Mouse (Mus musculus): ENCODE results near the gene Obsl1. TPM values are rescaled to one million over a fixed set of nuclear protein-coding genes. Genes with fewer than 3 reads are reported as not detected.

The Obsl1 gene
- polyA plus RNA-seq, 1 experiment: 23.1 TPM

GRCm38 (mm10) chr1:75519576-75519975 lies 13.3 kb upstream of the Obsl1 start:
- H3K27ac ChIP-seq (ENCODE audit: control insufficient read depth, insufficient read depth, low read length): no peak overlapping the region
- no peaks in the 10 kb centered on the region for H3K4me1 ChIP-seq (replicated peaks; ENCODE audit: control insufficient read depth, insufficient read depth, low read length)
- no peak overlapping the region for H3K4me3 ChIP-seq (ENCODE audit: control insufficient read depth, insufficient read depth, low read length)
- 90% methylated on average over 5 of the region's 5 CpGs for WGBS
- no peak for DNase-seq
- no peaks in the 10 kb centered on the region for H3K27me3 ChIP-seq (ENCODE audit: control insufficient read depth, insufficient read depth, low read length)
- H3K36me3 ChIP-seq (ENCODE audit: control insufficient read depth, insufficient read depth, low read length): no peaks in the 10 kb centered on the region
- TF ChIP-seq POLR2A (IDR thresholded peaks at IDR 0.05; ENCODE audit: control insufficient read depth, extremely low read depth, insufficient read depth, low read length, poor library complexity): no peak
- no peak for TF ChIP-seq CTCF (IDR thresholded peaks at IDR 0.05; ENCODE audit: borderline replicate concordance, control insufficient read depth, extremely low read depth, insufficient read depth, low read length, poor library complexity)

DNA sequence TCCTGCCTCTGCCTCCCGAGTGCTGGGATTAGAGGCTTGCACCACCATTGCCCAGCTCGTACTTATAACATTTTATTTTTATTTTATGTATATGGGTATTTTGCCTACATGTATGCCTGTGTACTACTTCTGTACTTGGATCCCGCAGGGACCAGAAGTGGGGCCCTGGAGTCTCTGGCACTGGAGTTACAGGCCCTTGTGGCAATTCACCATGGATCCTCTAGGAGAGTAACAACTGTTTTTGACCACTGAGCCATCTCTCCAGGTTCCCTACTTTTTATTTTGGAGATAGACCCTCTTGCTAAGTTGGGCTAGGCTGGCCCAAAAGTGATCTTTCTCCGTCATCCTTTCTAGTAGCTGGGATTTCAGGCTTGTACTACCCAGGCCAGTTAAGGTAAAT lies 12.2 kb upstream of the Obsl1 start:
- no peaks in the 10 kb centered on the region for H3K4me1 ChIP-seq (replicated peaks; ENCODE audit: control insufficient read depth, insufficient read depth, low read length)
- H3K36me3 ChIP-seq (ENCODE audit: control insufficient read depth, insufficient read depth, low read length): no peaks in the 10 kb centered on the region
- H3K4me3 ChIP-seq (ENCODE audit: control insufficient read depth, insufficient read depth, low read length): no peak overlapping the region
- no peak for DNase-seq
- TF ChIP-seq POLR2A (IDR thresholded peaks at IDR 0.05; ENCODE audit: control insufficient read depth, extremely low read depth, insufficient read depth, low read length, poor library complexity) (no peak), CTCF (IDR thresholded peaks at IDR 0.05; ENCODE audit: borderline replicate concordance, control insufficient read depth, extremely low read depth, insufficient read depth, low read length, poor library complexity) (no peak)
- no peaks in the 10 kb centered on the region for H3K27me3 ChIP-seq (ENCODE audit: control insufficient read depth, insufficient read depth, low read length)
- H3K27ac ChIP-seq (ENCODE audit: control insufficient read depth, insufficient read depth, low read length): no peak overlapping the region
- WGBS: 93% methylated on average over 4 of the region's 4 CpGs

GRCm38 (mm10) chr1:75517984-75518383 lies 11.7 kb upstream of the Obsl1 start:
- no peak for DNase-seq
- 96% methylated on average over 3 of the region's 4 CpGs for WGBS
- no peaks in the 10 kb centered on the region for H3K27me3 ChIP-seq (ENCODE audit: control insufficient read depth, insufficient read depth, low read length)
- H3K4me1 ChIP-seq (replicated peaks; ENCODE audit: control insufficient read depth, insufficient read depth, low read length): no peaks in the 10 kb centered on the region
- H3K4me3 ChIP-seq (ENCODE audit: control insufficient read depth, insufficient read depth, low read length): no peak overlapping the region
- H3K36me3 ChIP-seq (ENCODE audit: control insufficient read depth, insufficient read depth, low read length): no peaks in the 10 kb centered on the region
- TF ChIP-seq CTCF (IDR thresholded peaks at IDR 0.05; ENCODE audit: borderline replicate concordance, control insufficient read depth, extremely low read depth, insufficient read depth, low read length, poor library complexity) (no peak), POLR2A (IDR thresholded peaks at IDR 0.05; ENCODE audit: control insufficient read depth, extremely low read depth, insufficient read depth, low read length, poor library complexity) (no peak)
- no peak overlapping the region for H3K27ac ChIP-seq (ENCODE audit: control insufficient read depth, insufficient read depth, low read length)

GRCm38 (mm10) chr1:75516703-75517380 lies 10.6 kb upstream of the Obsl1 start:
- H3K27ac ChIP-seq (ENCODE audit: control insufficient read depth, insufficient read depth, low read length): no peak overlapping the region
- no peak overlapping the region for H3K4me3 ChIP-seq (ENCODE audit: control insufficient read depth, insufficient read depth, low read length)
- WGBS: 85% methylated on average over 15 of the region's 15 CpGs
- no peaks in the 10 kb centered on the region for H3K4me1 ChIP-seq (replicated peaks; ENCODE audit: control insufficient read depth, insufficient read depth, low read length)
- TF ChIP-seq POLR2A (IDR thresholded peaks at IDR 0.05; ENCODE audit: control insufficient read depth, extremely low read depth, insufficient read depth, low read length, poor library complexity) (no peak), CTCF (IDR thresholded peaks at IDR 0.05; ENCODE audit: borderline replicate concordance, control insufficient read depth, extremely low read depth, insufficient read depth, low read length, poor library complexity) (no peak)
- no peaks in the 10 kb centered on the region for H3K36me3 ChIP-seq (ENCODE audit: control insufficient read depth, insufficient read depth, low read length)
- no peak for DNase-seq
- H3K27me3 ChIP-seq (ENCODE audit: control insufficient read depth, insufficient read depth, low read length): no peaks in the 10 kb centered on the region

GRCm38 (mm10) chr1:75512550-75512949 lies 6.3 kb upstream of the Obsl1 start:
- DNase-seq: no peak
- WGBS: 91% methylated on average over 3 of the region's 3 CpGs
- no peak for TF ChIP-seq CTCF (IDR thresholded peaks at IDR 0.05; ENCODE audit: borderline replicate concordance, control insufficient read depth, extremely low read depth, insufficient read depth, low read length, poor library complexity)
- no peak for TF ChIP-seq POLR2A (IDR thresholded peaks at IDR 0.05; ENCODE audit: control insufficient read depth, extremely low read depth, insufficient read depth, low read length, poor library complexity)
- H3K4me3 ChIP-seq (ENCODE audit: control insufficient read depth, insufficient read depth, low read length): no peak overlapping the region
- H3K27ac ChIP-seq (ENCODE audit: control insufficient read depth, insufficient read depth, low read length): no peak overlapping the region
- H3K27me3 ChIP-seq (ENCODE audit: control insufficient read depth, insufficient read depth, low read length): peaks cover 2% of the 10 kb centered on the region; the same call in 1 of the 2 replicates
- no peaks in the 10 kb centered on the region; the same call in 1 of the 2 replicates for H3K4me1 ChIP-seq (replicated peaks; ENCODE audit: control insufficient read depth, insufficient read depth, low read length)
- H3K36me3 ChIP-seq (ENCODE audit: control insufficient read depth, insufficient read depth, low read length): no peaks in the 10 kb centered on the region

GRCm38 (mm10) chr1:75511437-75512210 lies 5.4 kb upstream of the Obsl1 start:
- Histone ChIP-seq H3K27me3 (ENCODE audit: control insufficient read depth, insufficient read depth, low read length) (peaks cover 3% of the 10 kb centered on the region; the same call in 1 of the 2 replicates), H3K27ac (ENCODE audit: control insufficient read depth, insufficient read depth, low read length) (no peak overlapping the region), H3K4me3 (ENCODE audit: control insufficient read depth, insufficient read depth, low read length) (no peak overlapping the region), H3K4me1 (replicated peaks; ENCODE audit: control insufficient read depth, insufficient read depth, low read length) (no peaks in the 10 kb centered on the region; the same call in 1 of the 2 replicates), H3K36me3 (ENCODE audit: control insufficient read depth, insufficient read depth, low read length) (no peaks in the 10 kb centered on the region)
- no peak for TF ChIP-seq POLR2A (IDR thresholded peaks at IDR 0.05; ENCODE audit: control insufficient read depth, extremely low read depth, insufficient read depth, low read length, poor library complexity)
- TF ChIP-seq CTCF (IDR thresholded peaks at IDR 0.05; ENCODE audit: borderline replicate concordance, control insufficient read depth, extremely low read depth, insufficient read depth, low read length, poor library complexity): no peak
- WGBS: 93% methylated on average over 4 of the region's 4 CpGs
- DNase-seq: no peak

Data from thymus, adult 2 months (tissue).